Mouse (Mus musculus) forelimb bud, embryonic 11.5 days (tissue): ENCODE data around the gene Arl6ip4.

Experiments used
- DNase-seq: peaks from one replicate; pipeline ENCODE4 v3.0.0-alpha.2; 2012; ENCODE audit warnings: low read depth, low spot score

Gene Arl6ip4

DNA sequence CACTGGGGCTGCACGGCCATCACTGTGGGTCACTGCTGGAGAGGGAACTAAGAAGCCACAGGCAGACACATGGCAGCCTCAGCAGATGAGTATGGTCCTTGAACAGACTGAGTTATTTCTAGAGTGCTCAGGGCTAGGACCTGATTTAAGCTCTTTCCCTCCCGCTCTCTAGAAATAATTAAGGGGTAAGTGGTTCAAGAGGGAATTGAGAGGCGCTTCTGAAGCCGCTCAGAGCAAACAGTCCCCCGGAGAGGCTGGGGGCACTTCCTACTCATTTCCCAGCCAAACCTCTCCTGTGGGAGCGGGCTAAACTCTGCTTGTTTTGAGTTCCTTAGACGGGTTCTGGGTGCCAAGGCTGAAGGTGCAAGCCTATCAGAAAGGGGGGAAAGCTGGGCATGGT, 35.0 kb downstream of the Arl6ip4 start:
- no peak for DNase-seq

- DNase-seq = no peak
Measured at GRCm38 (mm10) chr5:124152734-124153133, 36.8 kb downstream of the Arl6ip4 start.

GRCm38 (mm10) chr5:124155943-124156342, 40.1 kb downstream of the Arl6ip4 start:
- DNase-seq = no peak

DNA sequence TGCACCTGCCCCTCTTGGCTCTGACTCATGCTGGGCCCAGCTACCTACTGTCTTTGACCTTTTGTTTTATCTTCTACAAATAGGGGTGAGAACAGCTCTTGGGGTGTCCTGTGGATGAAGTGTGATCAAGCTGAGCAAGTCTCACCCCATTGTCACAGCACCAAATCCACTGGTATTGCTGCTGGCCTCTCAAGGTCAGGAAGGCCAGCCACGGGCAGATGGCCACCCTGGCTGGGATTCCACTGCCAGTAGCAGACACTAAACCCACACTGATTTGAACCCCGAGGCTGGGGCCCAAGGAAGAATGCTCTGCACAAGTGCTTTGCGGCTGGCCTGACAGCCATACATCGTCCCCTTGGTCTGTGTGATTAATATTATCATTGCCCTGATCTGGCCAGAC, 42.4 kb downstream of the Arl6ip4 start:
- DNase-seq = no peak

DNA sequence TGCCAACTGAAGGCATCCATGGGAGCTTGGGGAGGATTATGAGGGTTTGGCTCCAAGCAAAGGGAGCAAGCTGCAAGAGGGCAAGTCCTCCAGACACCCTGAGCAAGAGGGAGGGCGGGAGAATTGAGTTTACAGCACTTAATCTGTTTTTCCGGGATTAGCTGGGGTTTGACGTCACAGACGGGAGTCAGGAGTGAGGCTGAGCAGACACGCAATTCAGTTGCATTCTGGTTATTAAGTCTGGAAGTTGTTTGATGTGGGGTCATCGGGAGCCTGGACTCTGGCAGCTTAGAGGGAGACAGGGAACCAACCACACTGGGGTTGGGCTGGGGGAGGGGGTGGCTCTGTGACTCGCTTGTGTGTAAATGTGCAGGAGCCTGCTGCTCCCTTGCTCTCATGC, 43.6 kb downstream of the Arl6ip4 start:
- no peak for DNase-seq

DNA sequence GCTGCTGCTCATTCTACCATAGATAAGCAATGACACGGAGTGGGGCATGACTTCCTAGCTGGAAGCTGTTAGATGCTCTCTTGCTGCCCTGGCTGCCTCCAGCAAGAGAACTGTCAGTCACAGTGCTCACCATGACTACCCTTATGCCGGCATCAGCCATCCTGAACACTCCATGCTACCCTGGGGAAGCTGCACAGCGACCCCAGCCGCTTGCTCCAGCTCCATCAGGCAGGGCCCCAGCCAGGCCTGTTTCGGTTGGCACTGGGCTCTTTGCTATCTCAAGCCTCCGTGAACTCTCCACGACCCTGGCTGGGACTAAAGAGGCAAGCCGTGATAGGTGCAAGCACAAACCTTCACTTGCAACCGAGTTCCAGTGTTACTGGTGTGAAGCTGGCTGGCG, 45.9 kb downstream of the Arl6ip4 start:
- DNase-seq = no peak

- peak; percentile 65 for DNase-seq
Measured at GRCm38 (mm10) chr5:124162577-124162976, 46.7 kb downstream of the Arl6ip4 start.

DNA sequence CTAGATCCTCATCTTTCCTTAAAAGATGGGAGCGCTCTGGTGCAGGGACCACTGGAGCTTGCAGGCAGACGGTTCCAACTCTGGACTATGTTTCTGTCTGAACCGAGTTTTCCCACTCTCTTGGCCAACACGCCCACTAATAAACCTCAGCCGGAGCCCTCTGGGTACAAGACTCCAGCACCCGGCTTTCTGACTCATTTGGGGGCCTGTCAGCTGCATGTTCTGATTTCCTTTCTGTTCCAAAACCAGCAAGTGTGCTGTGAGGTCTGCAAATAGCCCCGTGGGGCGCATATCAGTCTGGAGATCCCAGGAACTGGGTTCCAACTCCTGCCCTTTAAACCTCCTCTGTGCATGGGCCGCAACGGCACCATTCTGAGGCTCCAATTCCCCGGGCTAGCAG, 47.6 kb downstream of the Arl6ip4 start:
- no peak for DNase-seq

DNA sequence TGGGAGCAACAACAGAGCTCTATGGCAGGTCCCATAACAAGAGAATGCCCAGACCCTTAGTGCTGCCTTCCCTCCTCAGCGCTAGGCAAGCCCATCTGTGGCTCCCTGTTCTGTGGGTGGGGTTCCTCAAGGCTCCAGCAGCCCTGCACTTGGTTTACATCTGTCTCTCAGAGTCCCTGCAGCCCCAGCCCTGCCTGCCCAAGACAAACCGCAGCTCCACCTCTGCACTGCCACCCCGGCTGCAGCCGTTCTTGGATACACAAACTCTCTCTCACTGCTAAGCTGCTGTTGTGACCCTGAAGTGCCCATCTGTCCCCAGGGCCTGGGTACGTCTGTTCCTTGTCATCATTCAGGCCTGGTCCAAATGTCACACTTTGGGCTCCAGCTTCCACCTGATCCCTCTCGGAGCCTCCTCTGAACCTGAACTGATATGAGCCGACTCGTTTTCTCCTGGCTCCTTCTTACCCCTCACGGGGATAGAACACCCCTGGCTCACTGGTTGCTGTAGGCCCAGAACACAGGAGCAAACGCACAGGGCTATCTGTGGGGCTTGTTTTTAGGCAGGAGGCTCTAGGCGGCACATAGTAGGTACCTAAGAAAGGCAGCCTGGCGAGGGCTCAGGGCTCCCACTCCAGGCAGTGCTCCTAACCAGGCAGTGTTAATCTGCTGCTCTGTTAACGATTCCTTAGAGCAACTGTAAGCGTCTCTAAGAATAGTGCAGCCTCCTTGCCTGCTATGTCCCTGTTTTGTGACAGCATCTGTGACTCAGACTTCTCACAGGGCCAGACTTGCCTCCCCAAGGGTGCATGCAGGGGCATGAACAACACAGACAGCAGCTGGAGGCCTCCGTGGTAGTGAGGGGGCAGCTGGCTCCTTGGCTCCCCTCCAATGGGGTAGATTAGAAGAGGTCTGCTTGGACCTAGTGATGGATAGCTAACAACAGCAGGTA, 50.0 kb downstream of the Arl6ip4 start:
- DNase-seq = no peak

DNA sequence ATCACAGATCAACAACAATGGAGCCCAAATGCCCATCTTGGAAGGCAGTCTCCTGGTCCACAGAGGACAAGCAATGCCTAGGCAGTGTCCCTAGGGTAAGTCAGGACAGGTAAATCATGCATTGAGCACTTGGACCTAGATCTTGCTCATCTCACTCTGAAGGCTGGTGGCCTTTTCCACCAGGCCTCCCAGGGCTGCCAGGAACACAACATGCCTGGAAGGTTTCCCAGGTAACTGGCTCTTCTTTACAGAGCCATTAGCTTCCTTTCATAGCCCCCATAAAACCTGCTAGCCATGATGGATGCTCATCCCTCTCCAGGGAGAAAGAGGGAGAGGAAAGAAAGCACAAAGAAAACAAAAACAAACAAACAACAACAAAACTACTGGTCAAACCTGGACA, 50.9 kb downstream of the Arl6ip4 start:
- no peak for DNase-seq

- DNase-seq = no peak
Measured at GRCm38 (mm10) chr5:124167621-124168020, 51.7 kb downstream of the Arl6ip4 start.
